Mouse (Mus musculus) intestine, postnatal 0 days (tissue): ENCODE data around the gene Cops9. TPM values are rescaled to one million over a fixed set of nuclear protein-coding genes. Genes with fewer than 3 reads are reported as not detected.
A peak's percentile ranks its signal among the peaks of the same experiment; 100 is the strongest.

Experiments used
- ATAC-seq: fragments of 200-750 bp; cut with Nextera tagmentation; 2 replicates; pipeline ENCODE4 v1.8.0; 2017; ENCODE audit warnings: mild to moderate bottlenecking, moderate TSS enrichment, moderate library complexity
- H3K27ac ChIP-seq: fragments of 300-500 bp; sonication (generic); 2 replicates; pipeline ENCODE4 v1.5.1; 2014; ENCODE audit warnings: mild to moderate bottlenecking, low read depth, low read length, moderate library complexity
- H3K27me3 ChIP-seq: fragments of 300-500 bp; sonication (generic); replicated peaks from 2 replicates; pipeline ENCODE4 v1.6.1; 2014; ENCODE audit warnings: low read length, mixed read lengths; ENCODE audit not compliant: control insufficient read depth, insufficient read depth
- H3K36me3 ChIP-seq: fragments of 300-500 bp; sonication (generic); 2 replicates; pipeline ENCODE4 v1.6.1; 2014; ENCODE audit warnings: mild to moderate bottlenecking, moderate library complexity; ENCODE audit not compliant: control insufficient read depth, insufficient read depth
- H3K4me1 ChIP-seq: fragments of 300-500 bp; sonication (generic); replicated peaks from 2 replicates; pipeline ENCODE4 v1.6.1; 2014; ENCODE audit warnings: antibody characterized with exemption, low read length, mixed read lengths; ENCODE audit not compliant: control insufficient read depth, insufficient read depth
- H3K4me2 ChIP-seq: fragments of 300-500 bp; sonication (generic); replicated peaks from 2 replicates; pipeline ENCODE4 v1.6.1; 2014; ENCODE audit warnings: low read depth, mild to moderate bottlenecking, moderate library complexity
- H3K4me3 ChIP-seq: fragments of 300-500 bp; sonication (generic); 2 replicates; pipeline ENCODE4 v1.5.1; 2014; ENCODE audit warnings: low read depth, low read length
- H3K9ac ChIP-seq: fragments of 300-500 bp; sonication (generic); 2 replicates; pipeline ENCODE4 v1.6.1; 2014; ENCODE audit warnings: mild to moderate bottlenecking, low read depth, low read length
- H3K9me3 ChIP-seq: fragments of 300-500 bp; sonication (generic); 2 replicates; pipeline ENCODE4 v1.6.1; 2016; ENCODE audit warnings: mixed run types; ENCODE audit not compliant: control insufficient read depth
- CTCF ChIP-seq: sonication (generic); IDR thresholded peaks from 2 replicates; pipeline ENCODE4 v1.5.1; 2016; ENCODE audit warnings: low read depth, mild to moderate bottlenecking, control low read depth, antibody characterized with exemption, moderate library complexity
- WGBS: fragments of 180-500 bp; shearing (Covaris S2); extraction: QIAGEN DNeasy Blood & Tissue Kit; methylation state at CpG from one replicate; pipeline ENCODE4 v1.1.7; 2014; 5-methylcytosine and 5-hydroxymethylcytosine counted together
- polyA plus RNA-seq: library from polyadenylated mRNA; unstranded; fragments of >200 nt; fragmentation: Nextera tagmentation; extraction: Ambion mirVana; gene quantifications from 2 replicates; pipeline ENCODE4 v1.2.1, GENCODE M21; 2015

Cops9 gene
- polyA plus RNA-seq, 1 experiment from 2014 or later: 419 TPM

- peaks cover 29% of the 10 kb centered on the region for H3K36me3 ChIP-seq
- 84% methylated on average over 4 of the region's 4 CpGs for WGBS
- H3K4me2 ChIP-seq: no peak overlapping the region
- no peaks in the 10 kb centered on the region for H3K9me3 ChIP-seq
- no peak for TF ChIP-seq CTCF
- H3K9ac ChIP-seq: no peak overlapping the region
- H3K27ac ChIP-seq: no peak overlapping the region
- no peaks in the 10 kb centered on the region for H3K27me3 ChIP-seq
- H3K4me1 ChIP-seq: no peaks in the 10 kb centered on the region
- no peak overlapping the region for H3K4me3 ChIP-seq
- ATAC-seq: no peak
Observed at GRCm38 (mm10) chr1:92634976-92635599, 6.7 kb downstream of the Cops9 start.

GRCm38 (mm10) chr1:92634569-92634968 is 7.2 kb downstream of the Cops9 start:
- H3K4me2 ChIP-seq: no peak overlapping the region
- no peak for TF ChIP-seq CTCF
- no peak overlapping the region for H3K9ac ChIP-seq
- no peak overlapping the region for H3K27ac ChIP-seq
- no peak for ATAC-seq
- no peaks in the 10 kb centered on the region for H3K4me1 ChIP-seq
- no peaks in the 10 kb centered on the region for H3K9me3 ChIP-seq
- no peaks in the 10 kb centered on the region for H3K27me3 ChIP-seq
- no peak overlapping the region for H3K4me3 ChIP-seq
- WGBS: 58% methylated on average over 1 of the region's 1 CpGs
- peaks cover 29% of the 10 kb centered on the region for H3K36me3 ChIP-seq

GRCm38 (mm10) chr1:92633726-92634125 is 8.1 kb downstream of the Cops9 start:
- peaks cover 29% of the 10 kb centered on the region for H3K36me3 ChIP-seq
- H3K9me3 ChIP-seq: no peaks in the 10 kb centered on the region
- ATAC-seq: no peak
- H3K4me1 ChIP-seq: no peaks in the 10 kb centered on the region
- 82% methylated on average over 8 of the region's 8 CpGs for WGBS
- no peak overlapping the region for H3K27ac ChIP-seq
- no peak overlapping the region for H3K4me2 ChIP-seq
- H3K27me3 ChIP-seq: no peaks in the 10 kb centered on the region
- no peak overlapping the region for H3K9ac ChIP-seq
- H3K4me3 ChIP-seq: no peak overlapping the region
- no peak for TF ChIP-seq CTCF

- no peak for ATAC-seq
- no peak overlapping the region for H3K27ac ChIP-seq
- no peak overlapping the region for H3K9ac ChIP-seq
- H3K4me1 ChIP-seq: no peaks in the 10 kb centered on the region
- H3K36me3 ChIP-seq: peaks cover 21% of the 10 kb centered on the region
- no peaks in the 10 kb centered on the region for H3K9me3 ChIP-seq
- 64% methylated on average over 6 of the region's 6 CpGs for WGBS
- no peak overlapping the region for H3K4me2 ChIP-seq
- H3K4me3 ChIP-seq: no peak overlapping the region
- peak; percentile 11; the same call in 1 of the 2 replicates for TF ChIP-seq CTCF
- H3K27me3 ChIP-seq: no peaks in the 10 kb centered on the region; the same call in 1 of the 2 replicates
Observed at GRCm38 (mm10) chr1:92632948-92633347, 8.8 kb downstream of the Cops9 start.

- Histone ChIP-seq H3K27ac (no peak overlapping the region), H3K4me2 (no peak overlapping the region), H3K36me3 (peaks cover 14% of the 10 kb centered on the region), H3K4me1 (no peaks in the 10 kb centered on the region), H3K9ac (no peak overlapping the region), H3K27me3 (no peaks in the 10 kb centered on the region; the same call in 1 of the 2 replicates), H3K9me3 (no peaks in the 10 kb centered on the region), H3K4me3 (no peak overlapping the region)
- TF ChIP-seq CTCF: no peak
- ATAC-seq: no peak
- WGBS: 82% methylated on average over 5 of the region's 5 CpGs
Observed at GRCm38 (mm10) chr1:92632196-92632595, 9.6 kb downstream of the Cops9 start.

GRCm38 (mm10) chr1:92628227-92628626 is 13.6 kb downstream of the Cops9 start:
- Histone ChIP-seq H3K9me3 (no peaks in the 10 kb centered on the region), H3K27me3 (no peaks in the 10 kb centered on the region; the same call in 1 of the 2 replicates), H3K4me1 (no peaks in the 10 kb centered on the region), H3K36me3 (no peaks in the 10 kb centered on the region), H3K27ac (no peak overlapping the region), H3K4me2 (no peak overlapping the region), H3K4me3 (no peak overlapping the region), H3K9ac (no peak overlapping the region)
- WGBS: 66% methylated on average over 4 of the region's 4 CpGs
- no peak for ATAC-seq
- no peak for TF ChIP-seq CTCF
